Mouse (Mus musculus): ENCODE results near the gene Gm5128. TPM values are rescaled to one million over a fixed set of nuclear protein-coding genes. Genes with fewer than 3 reads are reported as not detected.
"Not testable (repeated sequence)": the region's sequence is repeated elsewhere in the genome, so short reads cannot be mapped to it uniquely, and the experiment has no call there.

The Gm5128 gene
- not detected in 2 replicates for polyA plus RNA-seq (2016; fragmentation: Nextera tagmentation; extraction: Ambion mirVana)

DNA sequence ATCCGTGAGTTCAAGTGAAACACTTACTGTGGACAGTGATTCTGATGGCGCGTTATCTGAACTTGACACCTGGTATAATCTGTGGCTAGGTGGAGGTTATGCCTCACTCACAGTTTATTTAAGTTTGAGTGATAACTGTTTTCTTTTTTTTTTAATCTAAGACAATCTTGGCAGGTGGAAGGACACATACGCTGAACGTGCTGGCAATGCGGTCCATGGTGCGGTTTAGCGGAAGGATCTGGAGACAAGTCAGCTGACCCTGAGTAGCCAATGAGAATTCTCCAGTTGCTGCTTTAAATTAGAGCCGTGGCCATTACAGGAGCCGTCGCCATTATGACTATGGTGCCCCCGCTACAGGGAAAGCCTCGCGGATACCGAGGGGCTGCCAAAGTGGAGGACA lies at the start of gene Gm5128:
Gene Gm5128 (plus strand): TSS at position 301 of the 400 bp plus-strand sequence.
- not testable (repeated sequence) for H3K4me3 ChIP-seq; H3K4me1 ChIP-seq; H3K36me3 ChIP-seq; H3K9me3 ChIP-seq; H3K9ac ChIP-seq; H3K27ac ChIP-seq; H3K27me3 ChIP-seq (replicated peaks); H3K4me2 ChIP-seq (replicated peaks); ATAC-seq (ENCODE audit: low FRiP score, low read depth)
- WGBS = no CpG with 5 or more reads among the region's 15 CpGs

DNA sequence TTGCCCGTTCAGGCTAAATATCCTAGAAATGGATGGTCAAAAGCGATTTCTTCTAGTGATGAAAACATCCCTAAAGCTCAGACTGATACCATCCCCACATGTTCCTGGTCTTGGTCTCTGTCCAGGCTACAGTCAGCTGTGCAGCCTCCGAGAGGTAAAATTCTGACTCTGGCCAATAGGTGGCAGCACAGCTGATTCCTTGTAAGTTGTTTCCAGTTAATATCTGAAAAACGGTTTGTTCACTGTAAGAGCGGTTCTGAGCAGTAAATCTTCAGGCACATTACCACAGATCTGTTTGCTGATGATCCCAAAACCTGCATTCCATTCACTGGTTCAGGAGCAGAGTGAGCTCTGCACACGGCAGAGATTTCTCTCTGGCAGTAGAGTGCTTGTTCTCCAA lies 12.4 kb upstream of the Gm5128 start:
- not testable (repeated sequence) for H3K9ac ChIP-seq; H3K4me2 ChIP-seq (replicated peaks); H3K4me3 ChIP-seq; ATAC-seq (ENCODE audit: low FRiP score, low read depth); H3K4me1 ChIP-seq; H3K36me3 ChIP-seq; H3K27me3 ChIP-seq (replicated peaks); H3K9me3 ChIP-seq; H3K27ac ChIP-seq
- WGBS = 36% methylated on average over 3 of the region's 6 CpGs

DNA sequence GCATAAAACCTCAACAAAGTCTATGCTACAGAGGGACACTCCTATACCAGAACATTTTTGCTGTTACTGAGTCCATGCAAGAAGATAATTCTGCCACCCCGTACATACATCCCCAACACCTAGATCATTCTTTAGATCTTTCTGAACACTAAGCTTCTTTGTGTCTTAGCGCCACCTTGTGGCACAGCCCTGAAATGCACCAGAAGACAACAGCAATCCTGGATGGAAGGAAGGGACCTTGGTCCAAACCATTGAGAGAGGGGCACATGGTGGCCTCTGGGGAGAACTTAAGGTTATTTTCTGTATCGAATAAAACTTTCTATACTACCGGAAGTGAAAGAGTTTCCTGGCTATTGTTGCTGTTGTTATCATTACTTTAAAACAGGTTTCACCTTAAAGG lies 11.1 kb upstream of the Gm5128 start:
- not testable (repeated sequence) for H3K9me3 ChIP-seq; H3K27ac ChIP-seq; H3K4me2 ChIP-seq (replicated peaks); H3K27me3 ChIP-seq (replicated peaks); H3K9ac ChIP-seq; H3K4me3 ChIP-seq; H3K4me1 ChIP-seq; H3K36me3 ChIP-seq; ATAC-seq (ENCODE audit: low FRiP score, low read depth)
- WGBS = no CpG with 5 or more reads among the region's 4 CpGs

DNA sequence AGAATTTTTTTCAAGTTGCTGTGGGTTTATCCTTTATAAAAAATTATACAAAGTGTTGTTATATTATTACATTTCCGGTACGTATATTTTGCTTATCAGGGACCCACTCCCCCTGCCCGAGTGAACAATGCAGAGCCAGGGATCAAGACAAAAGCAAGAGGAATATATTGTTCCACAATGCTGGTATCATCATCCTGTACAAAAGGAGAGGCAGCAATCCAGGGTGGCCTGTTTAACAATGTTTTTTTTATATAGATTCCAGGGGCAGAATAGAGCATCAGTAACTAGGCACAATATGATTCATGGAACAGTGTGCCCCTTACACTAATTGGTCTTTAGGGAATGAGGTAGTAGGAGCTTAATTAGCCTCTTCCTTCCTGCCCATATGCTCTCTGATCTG lies 30.5 kb downstream of the Gm5128 start:
- not testable (repeated sequence) for ATAC-seq (ENCODE audit: low FRiP score, low read depth); H3K4me1 ChIP-seq; H3K4me2 ChIP-seq (replicated peaks); H3K9ac ChIP-seq; H3K9me3 ChIP-seq; H3K4me3 ChIP-seq; H3K27ac ChIP-seq; H3K27me3 ChIP-seq (replicated peaks); H3K36me3 ChIP-seq
- WGBS = no CpG with 5 or more reads among the region's 3 CpGs

DNA sequence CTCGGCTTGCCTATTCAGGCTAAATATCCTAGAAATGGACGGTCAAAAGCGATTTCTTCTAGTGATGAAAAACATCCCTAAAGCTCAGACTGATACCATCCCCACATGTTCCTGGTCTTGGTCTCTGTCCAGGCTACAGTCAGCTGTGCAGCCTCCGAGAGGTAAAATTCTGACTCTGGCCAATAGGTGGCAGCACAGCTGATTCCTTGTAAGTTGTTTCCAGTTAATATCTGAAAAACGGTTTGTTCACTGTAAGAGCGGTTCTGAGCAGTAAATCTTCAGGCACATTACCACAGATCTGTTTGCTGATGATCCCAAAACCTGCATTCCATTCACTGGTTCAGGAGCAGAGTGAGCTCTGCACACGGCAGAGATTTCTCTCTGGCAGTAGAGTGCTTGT lies 48.1 kb downstream of the Gm5128 start:
- not testable (repeated sequence) for H3K4me1 ChIP-seq; H3K27ac ChIP-seq; H3K9me3 ChIP-seq; H3K4me2 ChIP-seq (replicated peaks); H3K4me3 ChIP-seq; ATAC-seq (ENCODE audit: low FRiP score, low read depth); H3K9ac ChIP-seq; H3K36me3 ChIP-seq; H3K27me3 ChIP-seq (replicated peaks)
- 62% methylated on average over 4 of the region's 7 CpGs for WGBS

DNA sequence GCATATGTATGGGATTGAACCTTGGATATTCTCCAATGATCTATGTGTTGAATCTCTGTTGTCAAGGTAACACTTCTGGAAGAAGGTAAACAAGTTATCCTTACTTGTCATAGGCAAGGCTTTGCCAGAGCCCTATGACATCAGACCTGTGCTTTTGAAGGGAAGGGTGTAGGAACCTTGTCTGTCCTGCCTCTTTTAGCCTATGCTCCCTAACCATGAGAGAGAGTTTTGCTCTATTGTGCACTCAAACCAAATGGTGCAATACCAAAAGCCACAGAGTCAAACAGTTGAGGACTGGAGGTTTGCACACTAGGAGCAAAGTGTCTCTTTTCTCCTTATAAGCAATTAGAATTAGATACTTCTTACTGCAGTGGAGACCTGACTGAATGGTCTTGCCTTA lies 48.7 kb downstream of the Gm5128 start:
- not testable (repeated sequence) for H3K9me3 ChIP-seq; H3K27ac ChIP-seq; H3K9ac ChIP-seq; H3K27me3 ChIP-seq (replicated peaks); H3K36me3 ChIP-seq; H3K4me2 ChIP-seq (replicated peaks); H3K4me1 ChIP-seq; H3K4me3 ChIP-seq; ATAC-seq (ENCODE audit: low FRiP score, low read depth)

DNA sequence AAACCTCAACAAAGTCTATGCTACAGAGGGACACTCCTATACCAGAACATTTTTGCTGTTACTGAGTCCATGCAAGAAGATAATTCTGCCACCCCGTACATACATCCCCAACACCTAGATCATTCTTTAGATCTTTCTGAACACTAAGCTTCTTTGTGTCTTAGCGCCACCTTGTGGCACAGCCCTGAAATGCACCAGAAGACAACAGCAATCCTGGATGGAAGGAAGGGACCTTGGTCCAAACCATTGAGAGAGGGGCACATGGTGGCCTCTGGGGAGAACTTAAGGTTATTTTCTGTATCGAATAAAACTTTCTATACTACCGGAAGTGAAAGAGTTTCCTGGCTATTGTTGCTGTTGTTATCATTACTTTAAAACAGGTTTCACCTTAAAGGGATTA lies 49.4 kb downstream of the Gm5128 start:
- not testable (repeated sequence) for ATAC-seq (ENCODE audit: low FRiP score, low read depth); H3K4me2 ChIP-seq (replicated peaks); H3K4me3 ChIP-seq; H3K9me3 ChIP-seq; H3K27ac ChIP-seq; H3K27me3 ChIP-seq (replicated peaks); H3K4me1 ChIP-seq; H3K36me3 ChIP-seq; H3K9ac ChIP-seq
- no CpG with 5 or more reads among the region's 4 CpGs for WGBS

Other genes with a start within 250 kb of the Gm5128 start
- gene Gm15023, start 195.7 kb upstream of the Gm5128 start, polyA plus RNA-seq (2016; fragmentation: Nextera tagmentation; extraction: Ambion mirVana) = not detected in 2 replicates
- gene Tceal6, start 162.6 kb upstream of the Gm5128 start, polyA plus RNA-seq (2016; fragmentation: Nextera tagmentation; extraction: Ambion mirVana) = 8.1 and 9.9 TPM in 2 replicates
- gene Pramel3, start 71.0 kb upstream of the Gm5128 start, polyA plus RNA-seq (2016; fragmentation: Nextera tagmentation; extraction: Ambion mirVana) = not detected in 2 replicates
- gene Gm7903, start 60.6 kb downstream of the Gm5128 start, polyA plus RNA-seq (2016; fragmentation: Nextera tagmentation; extraction: Ambion mirVana) = not detected in 2 replicates
- not detected in 2 replicates for gene AV320801, start 121.3 kb downstream of the Gm5128 start, polyA plus RNA-seq (2016; fragmentation: Nextera tagmentation; extraction: Ambion mirVana)
- not detected in 2 replicates for gene Nxf7, start 225.5 kb downstream of the Gm5128 start, polyA plus RNA-seq (2016; fragmentation: Nextera tagmentation; extraction: Ambion mirVana)

Data from neural tube, embryonic 12.5 days (tissue).